Mouse (Mus musculus) cerebellum, adult 2 months (tissue): Measurements from ENCODE around the gene Mtnr1a.

Experiments used
- CTCF ChIP-seq: fragments of 200-500 bp; IDR thresholded peaks from 2 replicates; pipeline ENCODE4 v1.5.1; 2011; ENCODE audit warnings: low read depth, mild to moderate bottlenecking, control low read depth, low read length, moderate library complexity, borderline replicate concordance; ENCODE audit not compliant: insufficient read depth
- POLR2A ChIP-seq: fragments of 200-500 bp; IDR thresholded peaks from 2 replicates; pipeline ENCODE4 v1.6.1; 2011; ENCODE audit warnings: low read length, control low read depth, borderline replicate concordance; ENCODE audit not compliant: insufficient read depth

- TF ChIP-seq POLR2A (no peak), CTCF (no peak)
These were observed 16.3 kb upstream of the Mtnr1a start for GRCm38 (mm10) chr8:45052618-45053017.
